In genomic region chr5:30588301-30588968, GRCm38 (mm10) we compare ENCODE assay signal across 8 mouse cellular contexts. TPM values are rescaled to one million over a fixed set of nuclear protein-coding genes. Genes with fewer than 3 reads are reported as not detected.
DNase-seq lines count a peak whose midpoint lies in the region; ATAC-seq and TF ChIP-seq lines count a peak whose summit lies in the region.

No protein-coding gene starts in this region.

- H3K9me3 ChIP-seq in hindbrain, embryonic 10.5 days, result no peaks in the 10 kb centered on the region
- H3K9me3 ChIP-seq in liver, embryonic 11.5 days (ENCODE audit: control insufficient read depth, low read length), result no peaks in the 10 kb centered on the region

- H3K4me1 ChIP-seq in hindbrain, embryonic 10.5 days (replicated peaks), result peaks cover 31% of the 10 kb centered on the region
- no peaks in the 10 kb centered on the region for H3K4me1 ChIP-seq in liver, embryonic 11.5 days (replicated peaks; ENCODE audit: control insufficient read depth, insufficient read depth, low read length)
- H3K4me1 ChIP-seq in olfactory bulb, adult 2 months (ENCODE audit: control insufficient read depth, insufficient read depth, low read length), result peaks cover 54% of the 10 kb centered on the region

- H3K4me3 ChIP-seq in hindbrain, embryonic 10.5 days, result peak overlapping the region; percentile 61
- H3K4me3 ChIP-seq in liver, embryonic 11.5 days (ENCODE audit: low read depth, low read length), result peak overlapping the region; percentile 45
- peak overlapping the region; percentile 95 for H3K4me3 ChIP-seq in olfactory bulb, adult 2 months (ENCODE audit: insufficient read depth, low read depth, low read length)

- H3K9ac ChIP-seq in liver, embryonic 11.5 days (ENCODE audit: low read depth, low read length), result no peak overlapping the region

- peak; percentile 81 for DNase-seq in cerebellum, adult 11-12 months
- DNase-seq in ES-CJ7 (ENCODE audit: low read depth, low spot score), result peak; percentile 51
- DNase-seq in embryo, embryonic 11 days, result peak; percentile 70
- peak; percentile 58 for DNase-seq in hindbrain, embryonic 10.5 days (ENCODE audit: low spot score)
- no peak for DNase-seq in liver, embryonic 11.5 days (ENCODE audit: low spot score)
- no peak for DNase-seq in thymus, postnatal 10 days (ENCODE audit: low spot score in 2 of 2)

- no peak for ATAC-seq in cerebellum, adult (ENCODE audit: insufficient number of reproducible peaks, low FRiP score, low TSS enrichment)
- ATAC-seq in liver, embryonic 11.5 days (replicated peaks; ENCODE audit: low FRiP score), result peak; percentile 7; the same call in 1 of the 2 replicates

- H3K27me3 ChIP-seq in hindbrain, embryonic 10.5 days (ENCODE audit: insufficient read depth, poor library complexity, severe bottlenecking), result peaks cover 66% of the 10 kb centered on the region
- H3K27me3 ChIP-seq in liver, embryonic 11.5 days (replicated peaks; ENCODE audit: control insufficient read depth, insufficient read depth, low read length), result peaks cover 47% of the 10 kb centered on the region

- 0 out of 2 replicates have a peak, but pooled peaks have one; percentile 3 for TF ChIP-seq CTCF in olfactory bulb, adult 2 months (IDR thresholded peaks at IDR 0.05; ENCODE audit: insufficient read depth, low read depth, low read length)

- whole genome bisulfite sequencing in hindbrain, embryonic 10.5 days, result under 1% methylated on average over 70 of the region's 70 CpGs
- WGBS in liver, embryonic 11.5 days, result 2% methylated on average over 66 of the region's 70 CpGs
- WGBS in olfactory bulb, adult 2 months, result under 1% methylated on average over 70 of the region's 70 CpGs

- peak overlapping the region; percentile 76 for H3K4me2 ChIP-seq in liver, embryonic 11.5 days

- H3K27ac ChIP-seq in hindbrain, embryonic 10.5 days, result peak overlapping the region; percentile 62; the same call in 1 of the 2 replicates
- H3K27ac ChIP-seq in liver, embryonic 11.5 days (ENCODE audit: low read depth, low read length), result no peak overlapping the region
- peak overlapping the region; percentile 94 for H3K27ac ChIP-seq in olfactory bulb, adult 2 months (ENCODE audit: insufficient read depth, low read depth, low read length)

- 0 out of 2 replicates have a peak, but pooled peaks have one; percentile 16 for TF ChIP-seq POLR2A in olfactory bulb, adult 2 months (IDR thresholded peaks at IDR 0.05; ENCODE audit: insufficient read depth, low read depth, low read length)

- H3K36me3 ChIP-seq in hindbrain, embryonic 10.5 days, result no peaks in the 10 kb centered on the region
- no peaks in the 10 kb centered on the region for H3K36me3 ChIP-seq in liver, embryonic 11.5 days (ENCODE audit: control insufficient read depth, insufficient read depth, low read length)

RNA-seq across cellular contexts. Expression of gene Kcnk3, which starts 0.5 kb away (rescaled TPM):
- 0.12 and 0.52 TPM in 2 replicates for polyA plus RNA-seq in hindbrain, embryonic 10.5 days (2016; fragmentation: Nextera tagmentation; extraction: Ambion mirVana)
- polyA plus RNA-seq in liver, embryonic 11.5 days (2014; fragmentation: Nextera tagmentation; extraction: Ambion mirVana), result 0.75 and 1.6 TPM in 2 replicates
- not detected in 2 replicates for polyA plus RNA-seq in olfactory bulb, adult 2 months (2012; ENCODE audit: insufficient read depth, insufficient read length, low replicate concordance, missing spikeins)

RNA-seq across cellular contexts. Expression of gene Cib4, which starts 42.8 kb away (rescaled TPM):
- not detected in 2 replicates for polyA plus RNA-seq in hindbrain, embryonic 10.5 days (2016; fragmentation: Nextera tagmentation; extraction: Ambion mirVana)
- not detected in 2 replicates for polyA plus RNA-seq in liver, embryonic 11.5 days (2014; fragmentation: Nextera tagmentation; extraction: Ambion mirVana)
- not detected in 2 replicates for polyA plus RNA-seq in olfactory bulb, adult 2 months (2012; ENCODE audit: insufficient read depth, insufficient read length, low replicate concordance, missing spikeins)

RNA-seq across cellular contexts. Expression of gene Slc35f6, which starts 59.3 kb away (rescaled TPM):
- 25.5 and 28.9 TPM in 2 replicates for polyA plus RNA-seq in hindbrain, embryonic 10.5 days (2016; fragmentation: Nextera tagmentation; extraction: Ambion mirVana)
- 17.6 and 18.6 TPM in 2 replicates for polyA plus RNA-seq in liver, embryonic 11.5 days (2014; fragmentation: Nextera tagmentation; extraction: Ambion mirVana)
- polyA plus RNA-seq in olfactory bulb, adult 2 months (2012; ENCODE audit: insufficient read depth, insufficient read length, low replicate concordance, missing spikeins), result not detected in 2 replicates

Comparison
In these comparisons a context has a peak if more than half of its experiments do, and no peak if none do; other contexts are left out.
1. DNase-seq: peak in cerebellum, adult 11-12 months (single experiment), ES-CJ7 (single experiment), embryo, embryonic 11 days (single experiment) and hindbrain, embryonic 10.5 days (single experiment); none in liver, embryonic 11.5 days (single experiment) and thymus, postnatal 10 days (0 of 2).
2. H3K4me3 ChIP-seq: peak in every context shown above with its lines; median percentile 95 in olfactory bulb, adult 2 months; 61 in hindbrain, embryonic 10.5 days; 45 in liver, embryonic 11.5 days.